Comparison of ENCODE assay signal across 9 mouse cellular contexts in genomic region chr3:87408171-87408570, GRCm38 (mm10). TPM values are rescaled to one million over a fixed set of nuclear protein-coding genes. Genes with fewer than 3 reads are reported as not detected.
DNase-seq lines count a peak whose midpoint lies in the region; ATAC-seq and TF ChIP-seq lines count a peak whose summit lies in the region.
"Had no signal": no experiment of that assay in that cellular context is flagged by ENCODE, and none has a peak within 500 bp of the region (broad histone marks: within the 10 kb centered on the region; RNA-seq: fewer than 3 reads in every experiment).

No protein-coding gene starts in this region.

- H3K27me3 ChIP-seq in intestine, embryonic 14.5 days (replicated peaks; ENCODE audit: control insufficient read depth, insufficient read depth, low read length) = no peaks in the 10 kb centered on the region
- no peaks in the 10 kb centered on the region for H3K27me3 ChIP-seq in intestine, embryonic 16.5 days (replicated peaks; ENCODE audit: control insufficient read depth, insufficient read depth, low read length)
- H3K27me3 ChIP-seq in E14TG2a.4 (ENCODE audit: insufficient read depth, low read length) = no peaks in the 10 kb centered on the region
- no peaks in the 10 kb centered on the region for H3K27me3 ChIP-seq in forebrain, embryonic 13.5 days
- H3K27me3 ChIP-seq: embryonic facial prominence, embryonic 15.5 days had no signal

- no peak overlapping the region for H3K9ac ChIP-seq in intestine, embryonic 14.5 days (ENCODE audit: low read length)
- no peak overlapping the region for H3K9ac ChIP-seq in intestine, embryonic 16.5 days (ENCODE audit: low read depth, low read length)
- no peak overlapping the region for H3K9ac ChIP-seq in forebrain, embryonic 13.5 days
- H3K9ac ChIP-seq: embryonic facial prominence, embryonic 15.5 days had no signal

- H3K4me1 ChIP-seq in intestine, embryonic 14.5 days (replicated peaks; ENCODE audit: control insufficient read depth, insufficient read depth, low read length) = no peaks in the 10 kb centered on the region
- H3K4me1 ChIP-seq in intestine, embryonic 16.5 days (ENCODE audit: control insufficient read depth, insufficient read depth, low read length) = no peaks in the 10 kb centered on the region
- peaks cover 37% of the 10 kb centered on the region for H3K4me1 ChIP-seq in E14TG2a.4 (replicated peaks; ENCODE audit: low read depth, low read length)
- no peaks in the 10 kb centered on the region for H3K4me1 ChIP-seq in forebrain, embryonic 13.5 days
- H3K4me1 ChIP-seq: embryonic facial prominence, embryonic 15.5 days had no signal

- no peak overlapping the region for H3K4me2 ChIP-seq in intestine, embryonic 14.5 days (ENCODE audit: low read length)
- H3K4me2 ChIP-seq in intestine, embryonic 16.5 days (ENCODE audit: low read depth, low read length) = no peak overlapping the region
- no peak overlapping the region for H3K4me2 ChIP-seq in forebrain, embryonic 13.5 days
- H3K4me2 ChIP-seq: embryonic facial prominence, embryonic 15.5 days had no signal

- peak; percentile 54 for DNase-seq in intestine, embryonic 14.5 days (ENCODE audit: low spot score)
- DNase-seq in embryo, embryonic 10.5 days (ENCODE audit: low spot score) = peak; percentile 63
- peak; percentile 69 for DNase-seq in lung, postnatal 36 days
- peak; percentile 49 for DNase-seq in thymus, postnatal 36 days
- DNase-seq in frontal cortex, postnatal 36 days (ENCODE audit: low spot score in 2 of 2) = no peak

- peak; percentile 84 for TF ChIP-seq CTCF in E14TG2a.4 (conservative IDR thresholded peaks at IDR 0.05; ENCODE audit: low read length)

- no peak overlapping the region for H3K4me3 ChIP-seq in intestine, embryonic 14.5 days (ENCODE audit: low read depth, low read length)
- H3K4me3 ChIP-seq in intestine, embryonic 16.5 days (ENCODE audit: low read length) = no peak overlapping the region
- H3K4me3 ChIP-seq in E14TG2a.4 (replicated peaks; ENCODE audit: low read length) = no peak overlapping the region
- no peak overlapping the region for H3K4me3 ChIP-seq in forebrain, embryonic 13.5 days
- H3K4me3 ChIP-seq: embryonic facial prominence, embryonic 15.5 days had no signal

- no peaks in the 10 kb centered on the region for H3K36me3 ChIP-seq in intestine, embryonic 14.5 days (ENCODE audit: control insufficient read depth, insufficient read depth, low read length)
- no peaks in the 10 kb centered on the region for H3K36me3 ChIP-seq in intestine, embryonic 16.5 days (ENCODE audit: control insufficient read depth, insufficient read depth, low read length)
- H3K36me3 ChIP-seq in E14TG2a.4 (ENCODE audit: insufficient read depth, low read length) = no peaks in the 10 kb centered on the region
- H3K36me3 ChIP-seq in forebrain, embryonic 13.5 days (ENCODE audit: poor library complexity, severe bottlenecking) = no peaks in the 10 kb centered on the region
- H3K36me3 ChIP-seq: embryonic facial prominence, embryonic 15.5 days had no signal

- no peaks in the 10 kb centered on the region for H3K9me3 ChIP-seq in intestine, embryonic 14.5 days (ENCODE audit: control insufficient read depth, low read length)
- H3K9me3 ChIP-seq in intestine, embryonic 16.5 days (ENCODE audit: control insufficient read depth, low read length) = no peaks in the 10 kb centered on the region
- 0 out of 2 replicates have a peak, but pooled peaks cover 3% of the 10 kb centered on the region for H3K9me3 ChIP-seq in E14TG2a.4 (ENCODE audit: low read length)
- H3K9me3 ChIP-seq in forebrain, embryonic 13.5 days (replicated peaks) = no peaks in the 10 kb centered on the region
- H3K9me3 ChIP-seq: embryonic facial prominence, embryonic 15.5 days had no signal

- no peak for ATAC-seq in intestine, embryonic 14.5 days (replicated peaks; ENCODE audit: low FRiP score, low TSS enrichment, low read depth)
- ATAC-seq in intestine, embryonic 16.5 days = no peak
- ATAC-seq in forebrain, embryonic 13.5 days = no peak

- no peak overlapping the region for H3K27ac ChIP-seq in intestine, embryonic 14.5 days (ENCODE audit: low read depth)
- no peak overlapping the region for H3K27ac ChIP-seq in intestine, embryonic 16.5 days (ENCODE audit: low read length)
- no peak overlapping the region for H3K27ac ChIP-seq in forebrain, embryonic 13.5 days
- H3K27ac ChIP-seq: embryonic facial prominence, embryonic 15.5 days had no signal

- 20% methylated on average over 4 of the region's 4 CpGs for WGBS in intestine, embryonic 14.5 days
- 14% methylated on average over 4 of the region's 4 CpGs for WGBS in intestine, embryonic 16.5 days
- WGBS in forebrain, embryonic 13.5 days = 31% methylated on average over 4 of the region's 4 CpGs

RNA-seq across cellular contexts. Expression of gene Fcrl5, which starts 27.4 kb away (rescaled TPM):
- polyA plus RNA-seq in intestine, embryonic 14.5 days (2014; fragmentation: Nextera tagmentation; extraction: Ambion mirVana) = not detected in 2 replicates
- not detected in 2 replicates for polyA plus RNA-seq in intestine, embryonic 16.5 days (2015; fragmentation: Nextera tagmentation; extraction: Ambion mirVana)
- polyA plus RNA-seq in forebrain, embryonic 13.5 days (2015; fragmentation: Nextera tagmentation; extraction: Ambion mirVana) = not detected in 2 replicates
- polyA plus RNA-seq: embryonic facial prominence, embryonic 15.5 days had no signal

RNA-seq across cellular contexts. Expression of gene Fcrl1, which starts 32.0 kb away (rescaled TPM):
- polyA plus RNA-seq in intestine, embryonic 14.5 days (2014; fragmentation: Nextera tagmentation; extraction: Ambion mirVana) = 0.09 and 0.39 TPM in 2 replicates
- 0.59 and 0.61 TPM in 2 replicates for polyA plus RNA-seq in intestine, embryonic 16.5 days (2015; fragmentation: Nextera tagmentation; extraction: Ambion mirVana)
- polyA plus RNA-seq in forebrain, embryonic 13.5 days (2015; fragmentation: Nextera tagmentation; extraction: Ambion mirVana) = not detected in 2 replicates

RNA-seq across cellular contexts. Expression of gene Cd5l, which starts 50.5 kb away (rescaled TPM):
- polyA plus RNA-seq in intestine, embryonic 14.5 days (2014; fragmentation: Nextera tagmentation; extraction: Ambion mirVana) = 0.11 TPM in 1 of 2 replicates, not detected in the other
- 0.58 and 1.1 TPM in 2 replicates for polyA plus RNA-seq in intestine, embryonic 16.5 days (2015; fragmentation: Nextera tagmentation; extraction: Ambion mirVana)
- polyA plus RNA-seq in forebrain, embryonic 13.5 days (2015; fragmentation: Nextera tagmentation; extraction: Ambion mirVana) = 0.16 TPM in 1 of 2 replicates, not detected in the other

Comparison
In these comparisons a context has a peak if more than half of its experiments do, and no peak if none do; other contexts are left out.
1. DNase-seq: peak in intestine, embryonic 14.5 days (single experiment), embryo, embryonic 10.5 days (single experiment), lung, postnatal 36 days (single experiment) and thymus, postnatal 36 days (2 of 2); none in frontal cortex, postnatal 36 days (0 of 2).